Mouse (Mus musculus): ENCODE data around the gene Hoxb6. TPM values are rescaled to one million over a fixed set of nuclear protein-coding genes. Genes with fewer than 3 reads are reported as not detected.

Gene Hoxb6
- polyA plus RNA-seq (2014; fragmentation: Nextera tagmentation; extraction: Ambion mirVana): 0.32 and 0.90 TPM in 2 replicates

DNA sequence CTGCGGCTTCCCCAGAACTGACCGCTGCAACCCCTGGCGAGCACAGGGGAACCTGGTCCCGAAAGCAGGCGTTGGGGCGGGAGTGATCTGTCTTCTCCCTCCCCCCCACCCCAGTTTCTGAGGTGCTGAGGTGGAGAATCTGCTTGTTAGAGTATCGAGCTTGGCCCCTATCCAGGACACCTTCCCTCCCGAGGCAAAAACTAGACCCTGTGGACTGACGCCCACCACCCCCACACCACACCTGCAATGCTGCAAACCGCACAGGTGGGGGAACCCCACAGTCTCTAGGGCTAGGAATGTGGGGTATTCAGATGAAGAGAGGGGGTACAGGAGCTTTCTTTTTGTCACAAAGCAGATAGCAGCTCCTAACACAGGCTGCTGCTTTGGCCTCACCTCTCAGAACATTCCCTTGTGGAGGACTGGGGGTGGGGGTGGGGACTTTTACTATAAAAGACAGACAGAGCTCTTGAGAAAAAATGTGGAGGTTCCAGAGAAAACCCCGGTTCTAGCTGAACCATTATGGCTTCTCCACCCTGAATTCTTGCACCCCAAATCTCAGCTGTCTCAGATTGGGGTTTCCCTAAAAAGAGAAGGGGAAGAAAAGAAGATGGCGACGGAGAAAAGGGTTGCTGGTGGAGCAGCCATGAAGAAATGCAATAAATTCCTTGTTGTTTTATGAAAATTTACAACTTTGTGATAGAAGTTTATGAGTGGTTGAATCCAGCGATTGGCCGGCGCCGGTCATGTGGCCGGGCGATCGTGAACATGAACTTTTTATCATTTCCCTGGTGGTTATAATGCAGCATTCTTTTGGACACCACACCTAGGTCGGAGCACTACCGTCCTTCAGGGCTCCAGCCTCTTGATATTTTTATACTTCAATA, at the start of gene Hoxb6:
TSS of gene Hoxb6 (plus strand) at position 796 of the 884 bp plus-strand sequence.
- Histone ChIP-seq H3K36me3 (ENCODE audit: control insufficient read depth, insufficient read depth, low read length) (no peaks in the 10 kb centered on the region), H3K9me3 (replicated peaks; ENCODE audit: control insufficient read depth, low read length) (no peaks in the 10 kb centered on the region), H3K4me1 (ENCODE audit: control insufficient read depth, insufficient read depth, low read length) (peaks cover 4% of the 10 kb centered on the region; the same call in 1 of the 2 replicates), H3K9ac (ENCODE audit: low read depth, low read length) (no peak within 1 kb of the TSS), H3K27me3 (ENCODE audit: control insufficient read depth, insufficient read depth, low read length) (peaks cover 97% of the 10 kb centered on the region), H3K4me2 (no peak within 1 kb of the TSS), H3K4me3 (ENCODE audit: low read depth, low read length) (peak within 1 kb of the TSS; percentile 8; the same call in 1 of the 2 replicates), H3K27ac (ENCODE audit: low read depth, low read length) (no peak within 1 kb of the TSS)
- ATAC-seq (replicated peaks; ENCODE audit: insufficient number of reproducible peaks, low FRiP score, low TSS enrichment): no peak
- 2% methylated on average over 22 of the region's 22 CpGs for WGBS (ENCODE audit: insufficient replicate concordance)

GRCm38 (mm10) chr11:96250901-96251300, 41.4 kb upstream of the Hoxb6 start:
- H3K36me3 ChIP-seq (ENCODE audit: control insufficient read depth, insufficient read depth, low read length): no peaks in the 10 kb centered on the region
- H3K4me2 ChIP-seq: no peak overlapping the region
- no peaks in the 10 kb centered on the region for H3K9me3 ChIP-seq (replicated peaks; ENCODE audit: control insufficient read depth, low read length)
- peaks cover 76% of the 10 kb centered on the region for H3K27me3 ChIP-seq (ENCODE audit: control insufficient read depth, insufficient read depth, low read length)
- 1% methylated on average over 14 of the region's 14 CpGs for WGBS (ENCODE audit: insufficient replicate concordance)
- ATAC-seq (replicated peaks; ENCODE audit: insufficient number of reproducible peaks, low FRiP score, low TSS enrichment): no peak
- no peak overlapping the region for H3K27ac ChIP-seq (ENCODE audit: low read depth, low read length)
- no peak overlapping the region; the same call in 1 of the 2 replicates for H3K4me3 ChIP-seq (ENCODE audit: low read depth, low read length)
- no peaks in the 10 kb centered on the region for H3K4me1 ChIP-seq (ENCODE audit: control insufficient read depth, insufficient read depth, low read length)
- no peak overlapping the region for H3K9ac ChIP-seq (ENCODE audit: low read depth, low read length)

GRCm38 (mm10) chr11:96251480-96252031, 40.7 kb upstream of the Hoxb6 start:
- peak overlapping the region; percentile 18; the same call in 1 of the 2 replicates for H3K4me2 ChIP-seq
- H3K27me3 ChIP-seq (ENCODE audit: control insufficient read depth, insufficient read depth, low read length): peaks cover 82% of the 10 kb centered on the region
- no peak overlapping the region for H3K27ac ChIP-seq (ENCODE audit: low read depth, low read length)
- 1% methylated on average over 46 of the region's 46 CpGs for WGBS (ENCODE audit: insufficient replicate concordance)
- no peaks in the 10 kb centered on the region for H3K9me3 ChIP-seq (replicated peaks; ENCODE audit: control insufficient read depth, low read length)
- no peak for ATAC-seq (replicated peaks; ENCODE audit: insufficient number of reproducible peaks, low FRiP score, low TSS enrichment)
- 0 out of 2 replicates have a peak overlapping the region, but pooled peaks have one; percentile 8 for H3K4me3 ChIP-seq (ENCODE audit: low read depth, low read length)
- no peaks in the 10 kb centered on the region for H3K36me3 ChIP-seq (ENCODE audit: control insufficient read depth, insufficient read depth, low read length)
- no peak overlapping the region for H3K9ac ChIP-seq (ENCODE audit: low read depth, low read length)
- H3K4me1 ChIP-seq (ENCODE audit: control insufficient read depth, insufficient read depth, low read length): no peaks in the 10 kb centered on the region

GRCm38 (mm10) chr11:96252541-96253120, 39.6 kb upstream of the Hoxb6 start:
- Histone ChIP-seq H3K4me2 (no peak overlapping the region), H3K4me3 (ENCODE audit: low read depth, low read length) (no peak overlapping the region)

GRCm38 (mm10) chr11:96254221-96254620, 38.1 kb upstream of the Hoxb6 start:
- Histone ChIP-seq H3K4me2 (no peak overlapping the region), H3K9ac (ENCODE audit: low read depth, low read length) (no peak overlapping the region), H3K27ac (ENCODE audit: low read depth, low read length) (no peak overlapping the region), H3K4me1 (ENCODE audit: control insufficient read depth, insufficient read depth, low read length) (no peaks in the 10 kb centered on the region), H3K36me3 (ENCODE audit: control insufficient read depth, insufficient read depth, low read length) (no peaks in the 10 kb centered on the region), H3K4me3 (ENCODE audit: low read depth, low read length) (no peak overlapping the region), H3K9me3 (replicated peaks; ENCODE audit: control insufficient read depth, low read length) (no peaks in the 10 kb centered on the region), H3K27me3 (ENCODE audit: control insufficient read depth, insufficient read depth, low read length) (peaks cover 97% of the 10 kb centered on the region)
- WGBS (ENCODE audit: insufficient replicate concordance): 4% methylated on average over 11 of the region's 11 CpGs
- ATAC-seq (replicated peaks; ENCODE audit: insufficient number of reproducible peaks, low FRiP score, low TSS enrichment): no peak

More at GRCm38 (mm10) chr11:96252541-96253120, 39.6 kb upstream of the Hoxb6 start:
- H3K9me3 ChIP-seq (replicated peaks; ENCODE audit: control insufficient read depth, low read length): no peaks in the 10 kb centered on the region
- peaks cover 89% of the 10 kb centered on the region for H3K27me3 ChIP-seq (ENCODE audit: control insufficient read depth, insufficient read depth, low read length)
- H3K4me1 ChIP-seq (ENCODE audit: control insufficient read depth, insufficient read depth, low read length): no peaks in the 10 kb centered on the region
- no peaks in the 10 kb centered on the region for H3K36me3 ChIP-seq (ENCODE audit: control insufficient read depth, insufficient read depth, low read length)
- no peak for ATAC-seq (replicated peaks; ENCODE audit: insufficient number of reproducible peaks, low FRiP score, low TSS enrichment)
- WGBS (ENCODE audit: insufficient replicate concordance): 4% methylated on average over 12 of the region's 12 CpGs
- H3K9ac ChIP-seq (ENCODE audit: low read depth, low read length): no peak overlapping the region
- H3K27ac ChIP-seq (ENCODE audit: low read depth, low read length): no peak overlapping the region

DNA sequence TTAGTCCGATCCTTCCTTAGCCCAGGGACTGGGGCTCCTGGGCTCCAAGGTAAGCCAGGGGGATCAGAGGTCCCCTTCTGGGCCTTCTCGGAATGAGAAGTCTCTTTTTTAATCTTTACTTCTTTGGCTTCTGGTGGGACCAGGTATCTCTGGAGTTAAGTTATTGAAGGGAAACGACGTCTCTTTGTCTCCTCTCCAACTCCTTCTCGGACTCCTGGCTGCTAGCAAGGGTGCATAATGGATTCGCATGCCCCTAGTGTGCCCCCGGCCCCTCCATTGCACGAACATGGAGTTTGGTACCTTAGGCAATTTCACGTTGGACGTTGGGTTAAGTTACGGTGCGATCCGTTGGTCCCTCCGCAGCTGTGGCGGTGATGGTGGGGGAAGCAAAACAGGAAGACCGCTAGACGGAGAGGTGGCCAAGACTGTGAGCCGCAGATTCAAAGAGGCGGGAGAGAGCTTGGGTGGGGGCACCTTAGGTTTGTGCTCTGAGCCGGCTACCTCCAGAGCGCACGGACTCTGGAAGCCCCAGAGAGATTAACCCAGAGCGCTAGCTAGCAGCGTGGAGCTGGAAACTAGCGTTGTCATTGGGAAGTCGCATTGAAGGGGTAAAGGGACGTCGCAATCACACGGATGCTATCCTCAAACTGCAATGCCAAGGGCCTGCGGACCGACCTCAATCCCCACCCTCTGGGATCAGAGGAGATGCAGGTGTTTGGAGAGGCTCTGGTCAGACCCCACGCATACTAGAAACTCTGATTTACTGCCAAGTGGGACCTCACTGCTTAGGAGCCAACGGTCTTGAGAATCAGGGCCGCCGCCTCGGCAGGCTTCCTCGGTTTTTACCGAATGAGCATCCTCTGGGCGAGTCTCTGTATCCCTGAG, 36.9 kb upstream of the Hoxb6 start:
- Histone ChIP-seq H3K9me3 (replicated peaks; ENCODE audit: control insufficient read depth, low read length) (no peaks in the 10 kb centered on the region), H3K4me3 (ENCODE audit: low read depth, low read length) (0 out of 2 replicates have a peak overlapping the region, but pooled peaks have one; percentile 3), H3K9ac (ENCODE audit: low read depth, low read length) (no peak overlapping the region), H3K27ac (ENCODE audit: low read depth, low read length) (no peak overlapping the region), H3K36me3 (ENCODE audit: control insufficient read depth, insufficient read depth, low read length) (no peaks in the 10 kb centered on the region), H3K27me3 (ENCODE audit: control insufficient read depth, insufficient read depth, low read length) (peaks cover 98% of the 10 kb centered on the region), H3K4me1 (ENCODE audit: control insufficient read depth, insufficient read depth, low read length) (no peaks in the 10 kb centered on the region), H3K4me2 (no peak overlapping the region)
- WGBS (ENCODE audit: insufficient replicate concordance): 2% methylated on average over 39 of the region's 39 CpGs
- ATAC-seq (replicated peaks; ENCODE audit: insufficient number of reproducible peaks, low FRiP score, low TSS enrichment): no peak

GRCm38 (mm10) chr11:96255996-96256445, 36.3 kb upstream of the Hoxb6 start:
- Histone ChIP-seq H3K36me3 (ENCODE audit: control insufficient read depth, insufficient read depth, low read length) (no peaks in the 10 kb centered on the region), H3K4me3 (ENCODE audit: low read depth, low read length) (no peak overlapping the region), H3K9ac (ENCODE audit: low read depth, low read length) (no peak overlapping the region), H3K4me2 (no peak overlapping the region), H3K4me1 (ENCODE audit: control insufficient read depth, insufficient read depth, low read length) (no peaks in the 10 kb centered on the region), H3K27ac (ENCODE audit: low read depth, low read length) (no peak overlapping the region), H3K9me3 (replicated peaks; ENCODE audit: control insufficient read depth, low read length) (no peaks in the 10 kb centered on the region), H3K27me3 (ENCODE audit: control insufficient read depth, insufficient read depth, low read length) (peaks cover 98% of the 10 kb centered on the region)
- ATAC-seq (replicated peaks; ENCODE audit: insufficient number of reproducible peaks, low FRiP score, low TSS enrichment): no peak
- 3% methylated on average over 14 of the region's 14 CpGs for WGBS (ENCODE audit: insufficient replicate concordance)

DNA sequence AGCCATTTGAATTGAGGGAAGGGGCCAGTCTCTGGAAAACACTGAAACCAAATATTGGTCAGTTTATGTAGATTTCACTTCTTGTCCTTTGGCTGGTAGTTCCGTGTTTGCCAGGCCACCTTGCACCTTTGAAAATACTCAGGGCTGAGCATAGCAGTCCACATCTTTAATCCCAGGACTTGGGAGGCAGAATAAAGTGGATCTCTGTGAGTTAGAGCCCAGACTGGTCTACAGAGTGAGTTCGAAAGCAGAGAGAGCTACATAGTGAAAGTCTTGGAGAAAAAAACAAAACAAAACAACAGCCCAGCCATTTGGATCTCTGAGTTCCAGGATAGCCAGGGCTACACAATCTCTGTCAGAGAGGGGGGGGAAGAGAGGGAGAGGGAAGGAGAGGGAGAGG, 35.1 kb upstream of the Hoxb6 start:
- peaks cover 100% of the 10 kb centered on the region for H3K27me3 ChIP-seq (ENCODE audit: control insufficient read depth, insufficient read depth, low read length)
- H3K27ac ChIP-seq (ENCODE audit: low read depth, low read length): no peak overlapping the region
- 22% methylated on average over 2 of the region's 2 CpGs for WGBS (ENCODE audit: insufficient replicate concordance)
- no peak overlapping the region for H3K9ac ChIP-seq (ENCODE audit: low read depth, low read length)
- H3K4me2 ChIP-seq: no peak overlapping the region
- no peaks in the 10 kb centered on the region for H3K9me3 ChIP-seq (replicated peaks; ENCODE audit: control insufficient read depth, low read length)
- H3K4me3 ChIP-seq (ENCODE audit: low read depth, low read length): no peak overlapping the region
- H3K4me1 ChIP-seq (ENCODE audit: control insufficient read depth, insufficient read depth, low read length): no peaks in the 10 kb centered on the region
- H3K36me3 ChIP-seq (ENCODE audit: control insufficient read depth, insufficient read depth, low read length): no peaks in the 10 kb centered on the region
- ATAC-seq (replicated peaks; ENCODE audit: insufficient number of reproducible peaks, low FRiP score, low TSS enrichment): no peak
